Mouse (Mus musculus): Measurements from ENCODE around the gene Srrm1. TPM values are rescaled to one million over a fixed set of nuclear protein-coding genes. Genes with fewer than 3 reads are reported as not detected.
A peak's percentile ranks its signal among the peaks of the same experiment; 100 is the strongest.

Gene Srrm1
- total and polyA plus RNA-seq, 3 experiments = 26.9 to 285 (median 138) TPM

- Histone ChIP-seq H3K4me1 (ENCODE audit: control insufficient read depth in 1 of 2, insufficient read depth in 2 of 2, low read length in 2 of 2) (peaks cover 3 to 19% of the 10 kb centered on the region in 2 experiments), H3K79me2 (ENCODE audit: control insufficient read depth, insufficient read depth, low read length, poor library complexity) (no peaks in the 10 kb centered on the region), H3K9ac (ENCODE audit: control insufficient read depth, low read depth, low read length, poor library complexity, severe bottlenecking) (no peak overlapping the region), H3K27ac (ENCODE audit: control insufficient read depth, low read depth, low read length) (no peak overlapping the region), H3K36me3 (ENCODE audit: control insufficient read depth in 1 of 2, insufficient read depth in 2 of 2, low read length in 2 of 2) (peaks cover 0 to 7% of the 10 kb centered on the region in 2 experiments; a peak in 2 of 4 replicates), H3K9me3 (replicated peaks; ENCODE audit: insufficient read depth, low read length) (no peaks in the 10 kb centered on the region), H3K27me3 (ENCODE audit: control insufficient read depth in 1 of 2, insufficient read depth in 2 of 2, low read length in 2 of 2) (no peaks in the 10 kb centered on the region), H3K4me3 (ENCODE audit: control insufficient read depth in 1 of 2, insufficient read depth in 1 of 2, low read depth in 2 of 2, low read length in 2 of 2) (no peak overlapping the region)
- no peak for TF ChIP-seq POLR2A (IDR thresholded peaks at IDR 0.05; ENCODE audit: control insufficient read depth in 1 of 2, insufficient read depth in 1 of 2, low read depth in 1 of 2, low read length in 2 of 2, poor library complexity in 1 of 2)
- no peak for TF ChIP-seq MXI1 (IDR thresholded peaks at IDR 0.05; ENCODE audit: low read depth, low read length)
- no peak for TF ChIP-seq TBP (IDR thresholded peaks at IDR 0.05; ENCODE audit: low read depth, low read length)
- TF ChIP-seq NELFE (IDR thresholded peaks at IDR 0.05; ENCODE audit: low read depth, low read length) = no peak
- no peak for TF ChIP-seq GATA1 (IDR thresholded peaks at IDR 0.05; ENCODE audit: low read depth, low read length)
- no peak for TF ChIP-seq MAFK (IDR thresholded peaks at IDR 0.05; ENCODE audit: borderline replicate concordance, low read depth, low read length)
- TF ChIP-seq ZNF384 (IDR thresholded peaks at IDR 0.05; ENCODE audit: low read depth, low read length) = no peak
- no peak for TF ChIP-seq SMC3 (IDR thresholded peaks at IDR 0.05; ENCODE audit: low read depth, low read length)
- no peak for TF ChIP-seq ETS1 (IDR thresholded peaks at IDR 0.05; ENCODE audit: low read depth, low read length)
- TF ChIP-seq CHD1 (IDR thresholded peaks at IDR 0.05; ENCODE audit: low read depth, low read length) = no peak
- no peak for TF ChIP-seq CHD2 (IDR thresholded peaks at IDR 0.05; ENCODE audit: low read length)
- no peak for TF ChIP-seq ZKSCAN1 (IDR thresholded peaks at IDR 0.05; ENCODE audit: low read depth, low read length)
- no peak for DNase-seq (ENCODE audit: low read depth, low spot score)
Measured at GRCm38 (mm10) chr4:135298680-135299079, 54.4 kb downstream of the Srrm1 start.

GRCm38 (mm10) chr4:135297931-135298546 lies 55.1 kb downstream of the Srrm1 start:
- no peaks in the 10 kb centered on the region for H3K79me2 ChIP-seq (ENCODE audit: control insufficient read depth, insufficient read depth, low read length, poor library complexity)
- no peak overlapping the region for H3K9ac ChIP-seq (ENCODE audit: control insufficient read depth, low read depth, low read length, poor library complexity, severe bottlenecking)
- peaks cover 0 to 7% of the 10 kb centered on the region in 2 experiments; a peak in 2 of 4 replicates for H3K36me3 ChIP-seq (ENCODE audit: control insufficient read depth in 1 of 2, insufficient read depth in 2 of 2, low read length in 2 of 2)
- H3K27ac ChIP-seq (ENCODE audit: control insufficient read depth, low read depth, low read length) = no peak overlapping the region
- DNase-seq (ENCODE audit: low read depth, low spot score) = peak; percentile 51
- peaks cover 3 to 19% of the 10 kb centered on the region in 2 experiments for H3K4me1 ChIP-seq (ENCODE audit: control insufficient read depth in 1 of 2, insufficient read depth in 2 of 2, low read length in 2 of 2)
- TF ChIP-seq TCF12 (IDR thresholded peaks at IDR 0.05; ENCODE audit: low read depth, low read length) = no peak
- TF ChIP-seq MXI1 (IDR thresholded peaks at IDR 0.05; ENCODE audit: low read depth, low read length) = no peak
- TF ChIP-seq USF2 (IDR thresholded peaks at IDR 0.05; ENCODE audit: borderline replicate concordance in 1 of 2, insufficient read depth in 1 of 2, low read depth in 1 of 2, low read length in 2 of 2) = no peak
- no peak for TF ChIP-seq NRF1 (IDR thresholded peaks at IDR 0.05; ENCODE audit: insufficient read depth, low read depth, low read length, poor library complexity, severe bottlenecking)
- no peak for TF ChIP-seq CTCF (IDR thresholded peaks at IDR 0.05 in 2 of 3, conservative IDR thresholded peaks at IDR 0.05 in 1 of 3; ENCODE audit: control insufficient read depth in 1 of 3, insufficient read depth in 1 of 3, low read depth in 2 of 3, low read length in 3 of 3, poor library complexity in 1 of 3, severe bottlenecking in 1 of 3)
- TF ChIP-seq ZKSCAN1 (IDR thresholded peaks at IDR 0.05; ENCODE audit: low read depth, low read length) = no peak
- no peak for TF ChIP-seq ZC3H11A (IDR thresholded peaks at IDR 0.05; ENCODE audit: low read depth, low read length)
- TF ChIP-seq POLR2AphosphoS5 (IDR thresholded peaks at IDR 0.05; ENCODE audit: borderline replicate concordance, low read depth, low read length) = no peak
- H3K9me3 ChIP-seq (replicated peaks; ENCODE audit: insufficient read depth, low read length) = no peaks in the 10 kb centered on the region
- H3K27me3 ChIP-seq (ENCODE audit: control insufficient read depth in 1 of 2, insufficient read depth in 2 of 2, low read length in 2 of 2) = no peaks in the 10 kb centered on the region
- no peak overlapping the region for H3K4me3 ChIP-seq (ENCODE audit: control insufficient read depth in 1 of 2, insufficient read depth in 1 of 2, low read depth in 2 of 2, low read length in 2 of 2)
